Mouse (Mus musculus): ENCODE results near the gene Plac8. TPM values are rescaled to one million over a fixed set of nuclear protein-coding genes. Genes with fewer than 3 reads are reported as not detected.

Gene Plac8
- total and polyA plus RNA-seq, 3 experiments = 4.9 to 10.6 TPM; not detected in 1

GRCm38 (mm10) chr5:100578863-100579411 is 6.9 kb upstream of the Plac8 start:
- no peak overlapping the region; the same call in 1 of the 2 replicates for H3K27ac ChIP-seq (ENCODE audit: control insufficient read depth, low read depth, low read length)
- H3K79me2 ChIP-seq (ENCODE audit: control insufficient read depth, insufficient read depth, low read length, poor library complexity) = no peaks in the 10 kb centered on the region; the same call in 1 of the 2 replicates
- H3K36me3 ChIP-seq (ENCODE audit: control insufficient read depth in 1 of 2, insufficient read depth in 2 of 2, low read length in 2 of 2) = peaks cover 0 to 43% of the 10 kb centered on the region in 2 experiments; a peak in 2 of 4 replicates
- H3K9me3 ChIP-seq (replicated peaks; ENCODE audit: insufficient read depth, low read length) = no peaks in the 10 kb centered on the region
- H3K4me1 ChIP-seq (ENCODE audit: control insufficient read depth in 1 of 2, insufficient read depth in 2 of 2, low read length in 2 of 2) = peaks cover 23 to 53% of the 10 kb centered on the region in 2 experiments
- TF ChIP-seq ETS1 (IDR thresholded peaks at IDR 0.05; ENCODE audit: low read depth, low read length) (peak; percentile 41; the same call in 1 of the 2 replicates), POLR2AphosphoS5 (IDR thresholded peaks at IDR 0.05; ENCODE audit: borderline replicate concordance, low read depth, low read length) (no peak), ZNF384 (IDR thresholded peaks at IDR 0.05; ENCODE audit: low read depth, low read length) (no peak), EP300 (IDR thresholded peaks at IDR 0.05; ENCODE audit: low read depth in 1 of 2, low read length in 2 of 2) (peak in 1 of 2 experiments; percentile 23; a peak in 1 of 4 replicates), MAFK (IDR thresholded peaks at IDR 0.05; ENCODE audit: borderline replicate concordance, low read depth, low read length) (no peak)
- peak; percentile 28 for DNase-seq (ENCODE audit: low read depth, low spot score)
- no peak overlapping the region for H3K4me3 ChIP-seq (ENCODE audit: control insufficient read depth in 1 of 2, insufficient read depth in 1 of 2, low read depth in 2 of 2, low read length in 2 of 2)
- no peak overlapping the region for H3K9ac ChIP-seq (ENCODE audit: control insufficient read depth, low read depth, low read length, poor library complexity, severe bottlenecking)
- H3K27me3 ChIP-seq (ENCODE audit: control insufficient read depth in 1 of 2, insufficient read depth in 2 of 2, low read length in 2 of 2) = no peaks in the 10 kb centered on the region

- H3K9ac ChIP-seq (ENCODE audit: control insufficient read depth, low read depth, low read length, poor library complexity, severe bottlenecking) = no peak overlapping the region
- peaks cover 0 to 16% of the 10 kb centered on the region in 2 experiments; a peak in 2 of 4 replicates for H3K36me3 ChIP-seq (ENCODE audit: control insufficient read depth in 1 of 2, insufficient read depth in 2 of 2, low read length in 2 of 2)
- no peak for DNase-seq (ENCODE audit: low read depth, low spot score)
- no peaks in the 10 kb centered on the region for H3K79me2 ChIP-seq (ENCODE audit: control insufficient read depth, insufficient read depth, low read length, poor library complexity)
- H3K9me3 ChIP-seq (replicated peaks; ENCODE audit: insufficient read depth, low read length) = no peaks in the 10 kb centered on the region
- peaks cover 8 to 29% of the 10 kb centered on the region in 2 experiments for H3K4me1 ChIP-seq (ENCODE audit: control insufficient read depth in 1 of 2, insufficient read depth in 2 of 2, low read length in 2 of 2)
- H3K27me3 ChIP-seq (ENCODE audit: control insufficient read depth in 1 of 2, insufficient read depth in 2 of 2, low read length in 2 of 2) = no peaks in the 10 kb centered on the region
- no peak for TF ChIP-seq TAL1 (IDR thresholded peaks at IDR 0.05; ENCODE audit: low read length)
- TF ChIP-seq ZNF384 (IDR thresholded peaks at IDR 0.05; ENCODE audit: low read depth, low read length) = no peak
- no peak for TF ChIP-seq NELFE (IDR thresholded peaks at IDR 0.05; ENCODE audit: low read depth, low read length)
- no peak for TF ChIP-seq ZMIZ1 (IDR thresholded peaks at IDR 0.05; ENCODE audit: low read depth, low read length)
- no peak for TF ChIP-seq TBP (IDR thresholded peaks at IDR 0.05; ENCODE audit: low read depth, low read length)
- no peak for TF ChIP-seq MYC (IDR thresholded peaks at IDR 0.05; ENCODE audit: low read depth, low read length)
- TF ChIP-seq ZKSCAN1 (IDR thresholded peaks at IDR 0.05; ENCODE audit: low read depth, low read length) = no peak
- TF ChIP-seq KAT2A (conservative IDR thresholded peaks at IDR 0.05; ENCODE audit: low read depth, low read length) = no peak
- no peak for TF ChIP-seq E2F4 (IDR thresholded peaks at IDR 0.05; ENCODE audit: borderline replicate concordance, low read depth, low read length)
- TF ChIP-seq USF1 (IDR thresholded peaks at IDR 0.05; ENCODE audit: low read depth, low read length) = no peak
- no peak for TF ChIP-seq UBTF (IDR thresholded peaks at IDR 0.05; ENCODE audit: borderline replicate concordance, insufficient read depth, low read depth, low read length)
- TF ChIP-seq NRF1 (IDR thresholded peaks at IDR 0.05; ENCODE audit: insufficient read depth, low read depth, low read length, poor library complexity, severe bottlenecking) = no peak
- TF ChIP-seq ELF1 (IDR thresholded peaks at IDR 0.05; ENCODE audit: low read depth, low read length) = no peak
- TF ChIP-seq TCF12 (IDR thresholded peaks at IDR 0.05; ENCODE audit: low read depth, low read length) = no peak
- TF ChIP-seq MAZ (IDR thresholded peaks at IDR 0.05; ENCODE audit: low read depth, low read length) = no peak
- no peak for TF ChIP-seq POLR2A (IDR thresholded peaks at IDR 0.05; ENCODE audit: control insufficient read depth in 1 of 2, insufficient read depth in 1 of 2, low read depth in 1 of 2, low read length in 2 of 2, poor library complexity in 1 of 2)
- TF ChIP-seq RAD21 (IDR thresholded peaks at IDR 0.05; ENCODE audit: low read depth, low read length) = peak; percentile 3
- TF ChIP-seq HCFC1 (IDR thresholded peaks at IDR 0.05; ENCODE audit: low read depth, low read length) = no peak
- TF ChIP-seq RCOR1 (IDR thresholded peaks at IDR 0.05; ENCODE audit: low read depth, low read length) = no peak
- TF ChIP-seq GATA1 (IDR thresholded peaks at IDR 0.05; ENCODE audit: low read depth, low read length) = no peak
- TF ChIP-seq POLR2AphosphoS2 (IDR thresholded peaks at IDR 0.05; ENCODE audit: low read length) = no peak
- TF ChIP-seq ZC3H11A (IDR thresholded peaks at IDR 0.05; ENCODE audit: low read depth, low read length) = peak; percentile 4; the same call in 1 of the 2 replicates
- TF ChIP-seq MYB (IDR thresholded peaks at IDR 0.05; ENCODE audit: low read depth, low read length) = no peak
- no peak for TF ChIP-seq MAX (IDR thresholded peaks at IDR 0.05; ENCODE audit: low read length)
- peak in 2 of 3 experiments; percentile 15 to 23; a peak in 1 of 6 replicates for TF ChIP-seq CTCF (IDR thresholded peaks at IDR 0.05 in 2 of 3, conservative IDR thresholded peaks at IDR 0.05 in 1 of 3; ENCODE audit: control insufficient read depth in 1 of 3, insufficient read depth in 1 of 3, low read depth in 2 of 3, low read length in 3 of 3, poor library complexity in 1 of 3, severe bottlenecking in 1 of 3)
- TF ChIP-seq SMC3 (IDR thresholded peaks at IDR 0.05; ENCODE audit: low read depth, low read length) = peak; percentile 28
- TF ChIP-seq MAFK (IDR thresholded peaks at IDR 0.05; ENCODE audit: borderline replicate concordance, low read depth, low read length) = no peak
- no peak for TF ChIP-seq EP300 (IDR thresholded peaks at IDR 0.05; ENCODE audit: low read depth in 1 of 2, low read length in 2 of 2)
- TF ChIP-seq GABPA (IDR thresholded peaks at IDR 0.05; ENCODE audit: low read depth, low read length) = no peak
- no peak overlapping the region for H3K4me3 ChIP-seq (ENCODE audit: control insufficient read depth in 1 of 2, insufficient read depth in 1 of 2, low read depth in 2 of 2, low read length in 2 of 2)
- no peak overlapping the region for H3K27ac ChIP-seq (ENCODE audit: control insufficient read depth, low read depth, low read length)
These were observed 2.7 kb upstream of the Plac8 start for GRCm38 (mm10) chr5:100574771-100575170.
